Mouse (Mus musculus) hematopoietic stem cell, adult 5-6 weeks (primary cell): ENCODE measurements around the gene Lgr6. TPM values are rescaled to one million over a fixed set of nuclear protein-coding genes. Genes with fewer than 3 reads are reported as not detected.

Experiments
- ATAC-seq, 2 experiments: fragments of 125-278 bp in 1 of 2; replicated peaks in 1 of 2; 2 replicates each; pipeline ENCODE4 v1.8.0; 2016 to 2017; ENCODE audit warnings: inconsistent platforms in 2 of 2, mild to moderate bottlenecking in 2 of 2, moderate number of reproducible peaks in 2 of 2, low read depth in 1 of 2, moderate TSS enrichment in 1 of 2; ENCODE audit not compliant: low FRiP score in 2 of 2, poor library complexity in 2 of 2, severe bottlenecking in 2 of 2, insufficient read depth in 1 of 2, low TSS enrichment in 1 of 2
- total RNA-seq: library from RNA; stranded (forward); fragments of 172-1452, 232-1000 nt; gene quantifications from 2 replicates; pipeline ENCODE4 v1.2.3, GENCODE M21; 2017

Gene Lgr6
- total RNA-seq, 1 experiment from 2014 or later = not detected

- peak in 1 of 2 experiments; percentile 39; a peak in 1 of 4 replicates for ATAC-seq
Measured at GRCm38 (mm10) chr1:135094723-135095122, 10.4 kb downstream of the Lgr6 start.

DNA sequence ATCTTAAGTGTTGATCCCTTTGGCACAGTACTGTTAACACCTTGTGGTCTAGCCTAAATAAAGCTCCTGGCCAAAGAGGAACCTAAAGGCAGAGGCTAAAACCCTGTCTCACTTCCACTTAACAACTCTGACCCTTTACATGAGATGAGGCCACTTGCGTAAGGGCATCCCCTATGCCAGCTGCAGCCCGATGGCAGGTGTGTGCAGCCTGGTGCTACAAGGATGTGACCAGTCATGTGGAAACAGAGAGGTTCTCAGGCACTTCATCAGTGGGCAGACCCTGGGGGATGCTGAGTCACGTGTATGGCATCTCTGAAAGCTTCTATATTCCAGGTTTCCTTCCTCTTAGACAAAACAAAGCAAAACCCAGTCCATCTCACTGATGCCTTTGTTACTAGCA lies 14.2 kb downstream of the Lgr6 start:
- ATAC-seq = peak; percentile 29 to 39; a peak in 2 of 4 replicates

GRCm38 (mm10) chr1:135089626-135090025 lies 15.4 kb downstream of the Lgr6 start:
- no peak for ATAC-seq

DNA sequence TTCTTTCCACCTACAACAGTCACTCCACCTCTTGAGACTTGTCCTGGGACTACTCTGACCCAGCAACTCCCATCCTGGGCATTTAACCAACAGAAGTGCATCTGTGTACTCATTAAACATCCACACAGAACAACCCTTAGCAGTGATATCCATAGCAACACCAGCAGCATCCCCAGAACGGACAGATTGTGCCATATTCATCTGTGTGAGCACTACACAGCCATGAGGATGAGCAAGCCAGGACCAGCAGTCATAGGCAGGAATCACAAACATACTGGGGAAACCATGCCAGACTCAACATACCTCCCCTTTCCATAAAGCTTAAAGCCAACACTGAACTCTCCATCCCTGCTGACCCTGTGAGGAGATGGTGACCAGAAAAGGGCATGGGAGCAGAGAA lies 17.7 kb downstream of the Lgr6 start:
- no peak for ATAC-seq

- ATAC-seq = no peak
Measured at GRCm38 (mm10) chr1:135086015-135086414, 19.1 kb downstream of the Lgr6 start.

GRCm38 (mm10) chr1:135085296-135085871 lies 19.7 kb downstream of the Lgr6 start:
- peak; percentile 24 to 49; a peak in 3 of 4 replicates for ATAC-seq

DNA sequence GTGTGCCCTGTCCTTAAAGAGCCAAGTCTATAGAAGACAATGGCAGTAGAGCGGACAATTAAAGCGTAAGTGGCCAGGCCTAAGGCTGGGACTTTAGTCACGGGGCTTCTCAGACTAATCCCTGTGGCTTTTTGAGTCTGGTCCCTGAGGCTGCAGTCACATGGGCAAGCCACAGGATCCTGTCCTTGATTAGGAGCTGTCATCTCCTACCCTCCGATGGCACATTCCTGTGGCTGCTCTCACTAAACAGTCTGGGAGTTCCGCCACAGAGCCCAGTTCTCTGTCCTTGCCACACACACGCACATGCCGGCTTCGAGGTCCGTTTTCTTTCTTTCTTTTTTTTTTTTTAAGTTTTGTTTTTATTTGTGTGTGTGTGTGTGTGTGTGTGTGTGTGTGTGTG lies 21.6 kb downstream of the Lgr6 start:
- ATAC-seq = no peak

DNA sequence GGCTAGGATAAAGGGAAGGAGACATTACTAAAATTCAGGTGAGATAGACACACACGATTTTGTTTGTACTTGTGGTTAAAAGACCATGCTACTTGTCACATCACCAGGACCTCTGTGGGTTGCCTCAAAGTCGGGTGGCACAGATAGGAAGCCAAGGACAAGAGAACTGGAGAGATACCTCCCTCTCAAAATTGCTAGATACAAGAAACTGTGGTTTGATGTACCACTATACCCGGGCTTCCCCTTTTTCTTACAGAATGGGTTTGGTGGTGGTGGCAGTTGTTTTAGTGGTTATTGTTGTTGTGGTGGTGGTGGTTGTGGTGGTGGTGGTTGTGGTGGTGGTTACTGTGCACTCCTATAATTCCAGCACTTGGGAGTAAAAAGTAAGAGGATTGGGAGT lies 22.8 kb downstream of the Lgr6 start:
- ATAC-seq = no peak

DNA sequence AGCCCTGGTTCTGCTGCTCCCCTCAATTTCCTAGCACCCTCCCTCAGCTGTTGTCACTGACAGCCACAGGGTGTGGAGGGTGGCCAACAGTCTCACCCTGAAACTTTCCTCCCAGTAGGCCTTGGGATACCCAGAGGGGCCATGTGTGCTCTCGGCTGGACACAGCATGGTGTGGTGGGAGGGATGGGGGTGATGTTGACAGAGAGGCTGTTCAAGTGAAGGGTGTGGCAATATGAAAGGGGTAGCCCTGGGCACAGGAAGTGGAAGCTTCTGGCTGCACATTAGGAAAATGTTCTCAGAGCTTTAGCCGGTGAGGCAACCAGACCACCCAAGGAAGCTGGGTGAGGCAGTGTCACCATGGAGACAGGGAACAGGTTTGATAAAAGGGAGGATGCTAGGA lies 26.1 kb downstream of the Lgr6 start:
- no peak for ATAC-seq

DNA sequence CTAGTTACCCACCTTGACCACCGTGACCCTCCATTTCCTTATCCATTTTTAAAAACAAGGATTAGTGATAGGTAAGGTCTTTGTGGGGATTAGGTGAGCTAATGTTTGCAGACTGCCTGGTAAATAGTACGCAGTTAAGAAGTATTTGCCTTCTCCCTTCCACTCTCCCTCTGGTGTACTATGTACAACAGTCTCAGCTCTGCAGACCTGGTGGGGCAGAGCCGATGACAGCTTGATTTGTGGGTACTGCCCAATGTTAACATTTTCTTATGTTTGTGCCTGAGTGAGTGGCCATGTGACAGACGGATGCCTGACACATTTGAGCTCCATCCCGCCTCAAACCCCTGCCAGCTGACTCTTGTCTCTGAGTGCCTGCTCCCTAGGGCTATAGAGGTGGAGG lies 28.6 kb downstream of the Lgr6 start:
- no peak for ATAC-seq

DNA sequence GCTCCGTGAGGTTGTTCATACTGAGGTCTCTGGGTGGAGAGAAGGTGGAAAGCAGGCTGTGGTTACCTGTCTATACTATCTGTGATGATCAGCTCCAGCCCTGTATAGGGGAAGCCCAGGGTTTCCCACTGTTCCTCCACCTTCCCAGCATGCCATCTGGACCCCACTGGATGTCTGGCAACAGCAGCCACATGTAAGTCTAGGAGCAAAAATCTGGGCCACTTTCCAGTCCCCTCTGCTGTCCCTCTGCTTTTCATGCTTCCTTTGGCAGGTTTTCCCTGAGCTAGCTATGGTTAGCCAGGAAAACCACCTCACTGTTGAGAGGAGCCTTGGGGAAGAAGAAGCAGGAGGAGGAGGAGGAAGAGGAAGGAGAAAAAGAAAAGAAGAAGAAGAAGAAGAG lies 29.8 kb downstream of the Lgr6 start:
- ATAC-seq = no peak

DNA sequence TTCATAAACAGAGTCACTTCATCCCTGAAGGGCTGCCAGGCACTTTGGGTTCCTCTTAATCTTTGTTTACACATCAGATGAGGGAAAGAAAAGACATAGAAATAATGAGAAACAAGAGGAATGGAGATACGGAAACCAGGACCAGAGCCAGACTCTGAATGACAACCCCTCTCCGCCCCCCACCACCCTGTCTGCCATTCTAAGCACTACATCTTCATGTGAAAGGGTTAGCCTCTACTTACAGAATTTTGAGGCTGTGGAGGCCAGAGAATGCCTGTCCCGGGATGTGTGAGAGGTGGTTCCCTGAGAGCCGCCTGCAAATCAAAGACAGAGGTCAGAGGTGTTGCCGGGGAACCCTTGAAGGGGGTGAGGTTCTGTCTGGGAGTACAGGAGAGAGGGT lies 32.4 kb downstream of the Lgr6 start:
- no peak for ATAC-seq

GRCm38 (mm10) chr1:135069841-135070240 lies 35.2 kb downstream of the Lgr6 start:
- ATAC-seq = no peak

DNA sequence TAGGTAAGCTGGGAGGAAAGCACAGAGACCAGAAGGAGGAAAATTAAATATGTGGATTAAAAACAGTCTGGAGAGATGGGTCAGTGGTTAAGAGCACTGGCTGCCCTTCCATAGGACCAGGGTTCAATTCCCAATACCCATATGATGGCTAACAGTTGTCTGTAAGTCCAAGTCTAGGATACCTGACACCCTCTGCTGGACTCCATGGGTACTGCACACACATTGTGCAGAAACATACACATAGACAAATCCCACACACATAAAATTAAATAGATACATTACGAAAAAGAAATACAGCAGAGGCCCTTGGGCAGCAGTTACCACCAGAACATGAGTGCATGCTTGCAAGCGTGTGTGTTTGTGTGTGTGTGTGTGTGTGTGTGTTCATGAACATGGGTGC lies 40.6 kb downstream of the Lgr6 start:
- ATAC-seq = no peak

- no peak for ATAC-seq
Measured at GRCm38 (mm10) chr1:135062936-135063335, 42.1 kb downstream of the Lgr6 start.

- ATAC-seq = no peak
Measured at GRCm38 (mm10) chr1:135061300-135061699, 43.8 kb downstream of the Lgr6 start.

GRCm38 (mm10) chr1:135060174-135060573 lies 44.9 kb downstream of the Lgr6 start:
- ATAC-seq = peak; percentile 52 to 77; a peak in 3 of 4 replicates

DNA sequence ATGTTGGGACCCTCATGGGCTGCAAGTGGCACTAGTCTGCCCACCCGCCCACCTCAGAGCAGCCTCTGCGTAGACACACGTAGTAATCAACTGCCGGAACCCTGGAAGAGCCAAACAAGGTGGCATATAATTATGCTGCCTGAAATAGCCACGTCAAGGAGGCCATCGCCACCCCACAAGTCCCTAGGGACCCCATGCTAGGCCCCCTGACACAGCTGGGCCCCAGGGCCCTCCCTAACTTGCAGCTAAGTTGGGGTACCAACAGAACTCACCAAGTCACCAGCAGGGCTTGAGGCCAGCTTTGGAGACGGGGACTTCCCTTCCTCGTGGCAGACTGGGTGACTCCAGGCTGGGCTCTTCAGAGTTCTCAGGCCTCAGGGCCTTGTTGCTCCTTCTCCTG lies 48.2 kb downstream of the Lgr6 start:
- ATAC-seq = no peak

DNA sequence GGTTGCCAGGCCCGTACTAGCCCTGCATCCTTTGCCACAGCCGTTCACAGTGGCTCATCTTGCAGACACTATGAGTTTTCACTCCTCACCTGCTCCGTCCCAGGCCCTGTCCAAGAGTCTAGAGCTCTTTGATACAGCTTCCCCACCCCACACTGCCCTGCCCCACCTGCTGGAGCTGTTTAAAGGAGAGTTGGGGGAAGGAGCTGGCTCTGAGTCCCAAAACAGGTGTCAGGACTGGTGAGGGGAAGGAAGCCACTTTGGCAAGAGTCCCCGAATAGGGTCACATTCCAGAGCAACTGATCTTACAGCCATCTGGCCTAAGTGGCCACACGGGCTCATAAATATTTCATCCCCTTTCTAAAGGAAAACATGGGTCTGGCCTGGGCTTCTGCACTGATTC lies 51.0 kb downstream of the Lgr6 start:
- ATAC-seq = no peak

DNA sequence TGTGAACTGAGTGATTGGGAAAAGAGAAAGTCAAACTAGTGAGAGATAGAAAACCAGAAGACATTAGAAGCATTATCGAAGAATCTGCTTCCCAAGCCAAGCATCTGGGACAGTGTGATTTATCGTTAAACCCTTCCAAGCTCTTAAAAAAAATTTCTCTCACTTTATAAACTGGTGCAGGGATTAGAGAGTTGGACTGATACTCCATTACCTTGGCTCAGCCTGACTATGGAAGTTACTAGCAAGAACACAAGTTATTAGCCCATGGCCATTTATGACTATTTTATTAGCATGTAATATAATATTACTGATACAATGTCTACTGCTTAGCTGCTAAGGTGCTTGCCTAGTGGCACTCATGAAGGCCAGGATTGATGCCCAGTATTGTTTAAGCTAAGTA lies 60.6 kb downstream of the Lgr6 start:
- no peak for ATAC-seq
